Mouse (Mus musculus): ENCODE measurements around the gene Rhof. TPM values are rescaled to one million over a fixed set of nuclear protein-coding genes. Genes with fewer than 3 reads are reported as not detected.
A peak's percentile ranks its signal among the peaks of the same experiment; 100 is the strongest.

Rhof gene
- total RNA-seq (2017), result 3.4 TPM in 2 replicates

DNA sequence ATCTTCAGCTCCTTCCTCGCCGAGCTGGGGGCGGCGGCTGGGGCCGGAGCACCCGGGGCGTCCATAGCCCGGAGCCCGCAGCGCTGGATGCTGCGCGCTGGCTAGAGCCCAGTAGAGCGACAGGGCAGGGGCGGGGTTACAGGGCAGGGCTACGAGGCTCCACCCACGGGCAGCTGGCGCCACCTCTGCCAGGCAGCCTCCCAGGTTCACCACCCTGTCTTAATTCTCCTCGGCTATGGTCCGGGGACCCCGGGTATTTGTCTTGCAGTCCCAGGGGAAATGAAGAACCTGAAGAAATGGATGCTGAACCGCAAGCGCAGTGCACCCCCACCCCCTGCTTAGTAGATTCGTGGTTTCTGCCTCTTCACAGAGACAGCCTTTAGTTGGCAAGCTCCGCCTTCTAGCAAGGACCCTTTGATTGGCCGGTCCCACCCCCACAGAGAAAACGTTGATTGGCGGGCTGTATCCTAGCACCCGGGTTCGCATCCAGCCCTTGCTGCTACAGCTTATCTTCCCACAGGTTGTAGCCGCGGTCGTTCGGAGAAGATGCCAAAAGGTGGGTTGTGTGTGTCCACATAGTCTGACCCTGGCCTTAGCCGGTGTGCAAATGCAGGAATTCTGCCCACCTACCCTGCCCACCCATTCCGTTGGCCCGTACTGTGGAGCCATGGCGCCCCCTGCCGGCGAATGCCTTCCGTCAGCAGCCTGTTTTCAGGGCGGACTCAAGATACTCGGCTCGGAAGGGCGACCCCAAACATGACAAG, at the start of gene Rhof:
Rhof (minus strand) TSS at position 385 of the 764 bp plus-strand sequence.
- peak; percentile 38 for ATAC-seq (replicated peaks; ENCODE audit: low read depth, poor library complexity, severe bottlenecking)

DNA sequence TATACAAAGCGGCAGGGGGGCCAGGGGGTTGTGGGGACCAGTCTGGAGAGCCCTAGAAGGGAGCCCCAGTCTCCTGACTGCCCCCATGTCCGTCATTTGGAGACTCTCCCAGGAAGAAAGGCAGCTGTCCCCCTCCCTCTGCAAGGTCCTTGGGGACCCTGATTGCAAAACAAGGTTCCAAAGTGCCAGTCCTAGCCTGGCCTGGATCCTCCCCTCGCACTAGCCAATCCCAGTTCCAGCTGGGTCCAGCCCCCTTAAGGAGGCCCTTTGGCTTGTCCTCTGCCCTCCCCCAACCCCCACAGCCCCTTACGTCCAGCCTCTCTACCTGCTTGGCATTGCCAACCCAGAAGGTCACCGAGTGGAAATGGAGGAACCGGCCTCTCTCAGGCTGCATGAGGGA, 49.0 kb upstream of the Rhof start:
- ATAC-seq (replicated peaks; ENCODE audit: low read depth, poor library complexity, severe bottlenecking), result no peak

DNA sequence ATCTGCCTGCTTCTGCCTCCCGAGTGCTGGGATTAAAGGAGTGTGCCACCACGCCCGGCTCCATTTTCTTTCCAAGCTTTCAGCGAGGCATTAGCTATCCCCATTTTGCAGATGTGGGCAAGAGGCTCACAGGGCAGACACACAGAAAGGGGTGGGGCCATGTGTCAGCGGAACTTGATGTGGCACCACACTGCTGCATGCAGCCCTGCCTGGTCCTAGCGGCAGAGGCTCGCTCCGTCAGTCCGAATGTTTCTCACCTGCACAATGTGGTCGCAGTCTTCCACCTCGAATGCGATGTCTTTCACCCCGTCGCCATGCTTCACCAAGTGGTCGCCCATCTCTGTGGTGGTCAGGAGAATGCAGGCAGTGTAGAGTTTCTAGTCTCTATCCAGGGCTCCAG, 47.9 kb upstream of the Rhof start:
- no peak for ATAC-seq (replicated peaks; ENCODE audit: low read depth, poor library complexity, severe bottlenecking)

DNA sequence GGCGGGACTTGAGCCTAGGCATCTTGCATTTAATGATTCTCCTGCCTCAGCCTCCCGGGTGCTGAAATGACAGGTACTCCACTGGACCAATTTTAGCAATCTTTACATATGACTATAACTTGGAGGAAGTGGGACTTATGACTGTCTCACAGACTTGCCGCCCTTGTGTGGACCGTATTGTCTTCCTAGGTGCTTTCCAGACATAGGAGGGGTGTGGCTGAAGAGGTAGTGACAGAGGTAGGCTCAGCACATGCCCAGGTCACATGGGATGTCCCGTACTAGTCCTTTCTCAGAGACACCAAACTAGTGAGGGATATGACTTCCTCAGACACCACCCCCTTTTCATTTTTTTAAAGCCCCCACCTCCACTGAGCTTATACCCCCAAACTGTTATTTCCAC, 46.3 kb upstream of the Rhof start:
- ATAC-seq (replicated peaks; ENCODE audit: low read depth, poor library complexity, severe bottlenecking), result no peak

DNA sequence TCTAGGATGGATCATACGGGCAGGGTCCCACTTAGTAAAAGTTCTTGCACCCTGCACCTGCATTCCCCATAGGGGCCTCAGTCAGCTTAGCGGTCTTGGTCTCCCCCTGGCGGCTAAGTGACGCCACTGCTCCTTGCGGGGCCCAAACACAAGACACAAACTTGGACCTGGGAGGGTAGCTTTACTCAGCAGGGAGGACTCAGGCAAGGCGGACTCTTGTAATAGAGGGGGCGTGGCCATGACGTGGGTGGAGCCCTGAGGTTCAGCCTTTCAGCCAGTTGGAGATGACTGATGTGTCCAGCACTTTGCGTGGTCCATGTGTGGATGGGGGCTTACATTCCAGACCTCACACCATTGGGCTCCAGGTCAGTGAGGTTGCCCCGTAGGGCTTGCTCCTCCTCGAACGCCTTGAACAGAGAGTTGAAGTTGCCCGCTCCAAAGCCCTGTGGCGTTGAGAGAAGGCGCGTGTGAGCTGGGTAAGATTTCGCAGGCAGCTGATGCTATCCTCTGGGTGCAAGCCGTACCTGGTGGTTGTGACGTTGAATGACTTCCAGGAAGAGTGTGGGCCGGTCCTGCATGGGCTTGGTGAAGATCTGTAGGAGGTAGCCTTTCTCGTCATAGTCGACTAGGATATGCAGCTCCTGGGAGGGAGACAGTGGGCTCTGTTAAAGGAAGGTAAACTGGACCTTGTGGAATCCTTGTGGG, 39.3 kb upstream of the Rhof start:
- peak; percentile 96 for ATAC-seq (replicated peaks; ENCODE audit: low read depth, poor library complexity, severe bottlenecking)

DNA sequence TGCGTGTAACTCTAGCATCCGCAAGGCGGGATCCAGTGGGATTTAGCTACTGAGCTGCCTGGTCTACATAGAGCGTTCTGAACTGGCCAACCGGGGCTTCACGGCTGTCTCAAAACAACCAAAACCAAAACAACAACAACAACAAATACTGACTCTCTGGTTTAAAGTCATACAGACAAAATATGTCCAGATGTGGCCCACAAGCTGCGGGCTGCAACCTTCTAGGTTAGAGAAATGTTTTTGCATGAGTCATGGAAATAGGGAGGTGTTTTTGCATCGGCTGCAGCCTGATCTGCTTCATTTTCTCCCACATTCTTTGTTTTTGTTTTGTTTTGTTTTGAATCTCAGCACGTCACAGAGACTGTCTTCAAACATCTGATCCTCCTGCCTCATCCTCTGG, 37.9 kb upstream of the Rhof start:
- no peak for ATAC-seq (replicated peaks; ENCODE audit: low read depth, poor library complexity, severe bottlenecking)

DNA sequence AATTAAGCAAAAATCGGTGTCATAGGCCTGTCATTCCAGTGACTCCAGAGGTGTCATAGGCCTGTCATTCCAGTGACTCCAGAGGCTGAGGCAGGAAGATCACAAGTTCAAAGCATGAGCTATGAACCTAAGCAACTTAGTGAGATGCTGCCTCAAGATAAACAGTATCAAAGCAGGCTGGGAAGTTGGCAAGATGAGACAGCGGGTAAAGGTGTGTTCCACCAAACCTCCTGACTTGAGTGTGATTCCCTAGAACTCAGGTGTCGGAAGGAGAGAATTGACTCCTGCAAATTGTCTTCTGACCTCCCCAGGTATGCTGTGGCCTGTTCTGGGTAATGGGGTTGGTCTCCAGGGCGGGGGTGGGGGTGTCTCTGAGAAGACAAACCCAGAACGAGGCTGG, 36.8 kb upstream of the Rhof start, which contains the start of gene Psmd9:
Psmd9 (plus strand) TSS at position 130 of the 400 bp plus-strand sequence.
- no peak for ATAC-seq (replicated peaks; ENCODE audit: low read depth, poor library complexity, severe bottlenecking)

DNA sequence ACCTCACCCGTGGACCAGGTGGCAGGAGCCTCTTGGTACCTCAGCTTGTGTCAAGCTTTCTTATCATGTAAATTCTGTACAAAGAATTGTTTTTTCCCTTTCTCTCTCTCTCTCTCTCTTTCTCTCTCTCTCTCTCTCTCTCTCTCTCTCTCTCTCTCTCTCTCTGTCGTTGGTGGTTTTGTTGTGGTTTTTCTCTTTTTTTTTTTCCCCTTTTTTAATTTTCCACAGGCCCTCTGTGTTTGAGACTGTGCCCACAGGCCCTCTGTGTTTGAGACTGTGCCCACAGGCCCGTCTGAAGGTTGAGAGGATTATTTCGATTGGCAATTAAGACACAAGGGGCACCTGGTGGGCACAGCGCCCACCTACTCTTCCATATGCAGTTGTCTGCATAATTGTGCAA, 35.1 kb upstream of the Rhof start:
- ATAC-seq (replicated peaks; ENCODE audit: low read depth, poor library complexity, severe bottlenecking), result no peak

DNA sequence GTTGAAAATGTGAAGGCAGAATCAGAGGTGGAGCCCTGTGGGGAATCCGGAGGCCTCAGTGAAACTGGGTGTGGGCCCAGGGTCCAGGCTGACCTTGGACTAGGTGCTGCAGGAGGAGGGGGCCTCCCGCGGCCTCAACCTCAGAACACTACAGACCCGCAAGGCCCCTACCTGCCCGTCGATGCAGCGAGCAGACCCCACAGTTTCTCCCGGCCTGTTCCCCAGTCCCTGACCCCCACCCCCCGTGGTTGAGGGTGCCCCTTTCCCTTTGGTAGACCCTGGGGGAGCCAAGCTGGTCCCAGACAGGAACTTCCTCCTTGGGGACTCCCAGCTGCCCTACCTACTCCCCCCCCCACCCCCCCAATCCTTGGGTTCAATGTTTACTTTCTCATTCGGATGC, 33.9 kb upstream of the Rhof start:
- no peak for ATAC-seq (replicated peaks; ENCODE audit: low read depth, poor library complexity, severe bottlenecking)

DNA sequence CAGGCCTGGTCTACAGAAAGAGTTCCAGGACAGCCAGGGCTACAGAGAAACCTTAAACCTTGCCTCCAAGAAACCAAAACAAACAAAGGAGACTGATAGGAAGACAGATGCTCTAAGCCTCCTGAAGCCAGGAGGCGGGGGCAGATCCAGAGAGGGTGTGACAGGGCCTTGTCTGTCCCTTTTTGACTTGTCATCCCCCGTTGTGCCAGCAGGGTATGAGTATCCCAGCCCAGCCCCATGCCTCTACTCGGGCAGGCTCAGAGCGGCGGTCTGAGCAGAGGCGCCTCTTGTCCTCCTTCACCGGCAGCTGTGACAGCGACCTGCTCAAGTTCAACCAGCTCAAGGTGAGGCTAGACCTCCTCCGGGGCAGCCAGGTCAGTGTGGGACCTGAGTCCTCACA, 30.4 kb upstream of the Rhof start:
- ATAC-seq (replicated peaks; ENCODE audit: low read depth, poor library complexity, severe bottlenecking), result peak; percentile 41

DNA sequence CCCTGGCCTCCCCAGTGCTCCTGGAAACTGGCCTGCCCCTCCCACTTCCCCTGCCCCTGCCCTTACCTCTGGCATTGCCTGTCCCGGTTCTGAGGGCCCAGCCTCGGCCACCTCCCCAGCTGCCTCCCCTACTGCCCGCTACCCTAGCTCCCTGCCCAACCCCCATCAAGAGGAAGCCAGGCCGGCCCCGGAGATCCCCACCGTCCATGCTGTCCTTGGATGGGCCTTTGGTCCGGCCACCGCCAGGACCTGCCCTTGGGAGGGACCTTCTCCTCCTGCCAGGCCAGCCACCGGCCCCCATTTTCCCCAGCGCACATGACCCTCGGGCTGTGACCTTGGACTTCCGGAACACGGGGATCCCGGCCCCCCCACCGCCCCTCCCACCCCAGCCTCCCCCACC, 27.8 kb upstream of the Rhof start:
- no peak for ATAC-seq (replicated peaks; ENCODE audit: low read depth, poor library complexity, severe bottlenecking)

DNA sequence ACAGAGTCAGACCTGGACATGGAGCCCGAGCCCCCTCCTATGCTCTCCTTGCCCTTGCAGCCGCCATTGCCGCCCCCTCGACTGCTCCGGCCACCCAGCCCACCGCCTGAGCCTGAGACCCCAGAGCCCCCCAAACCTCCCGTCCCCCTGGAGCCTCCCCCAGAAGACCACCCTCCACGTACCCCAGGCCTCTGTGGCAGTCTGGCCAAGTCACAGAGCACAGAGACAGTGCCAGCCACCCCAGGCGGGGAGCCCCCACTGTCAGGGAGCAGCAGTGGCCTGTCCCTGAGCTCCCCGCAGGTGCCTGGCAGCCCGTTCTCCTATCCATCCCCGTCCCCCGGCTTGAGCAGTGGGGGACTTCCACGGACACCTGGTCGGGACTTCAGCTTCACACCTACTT, 27.4 kb upstream of the Rhof start:
- no peak for ATAC-seq (replicated peaks; ENCODE audit: low read depth, poor library complexity, severe bottlenecking)

DNA sequence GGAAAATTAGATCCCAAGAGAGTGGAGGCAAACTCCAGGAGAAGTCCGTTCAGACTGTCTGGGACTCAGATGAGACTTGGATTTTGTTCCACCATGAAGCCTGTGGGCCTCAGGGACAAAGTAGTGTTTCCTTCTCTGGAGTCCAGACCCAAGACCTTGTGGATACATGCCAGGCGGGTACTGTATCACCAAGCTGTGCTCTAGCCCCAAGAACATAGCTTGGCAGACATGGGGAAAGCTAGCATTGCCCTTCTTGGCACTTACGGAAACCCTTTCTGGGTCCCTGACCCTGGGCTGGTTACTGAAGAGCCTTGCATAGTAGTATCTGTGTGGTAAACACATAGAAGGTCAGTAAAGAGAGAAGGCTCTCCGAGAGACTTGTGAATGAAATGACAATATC, 27.0 kb upstream of the Rhof start:
- no peak for ATAC-seq (replicated peaks; ENCODE audit: low read depth, poor library complexity, severe bottlenecking)

DNA sequence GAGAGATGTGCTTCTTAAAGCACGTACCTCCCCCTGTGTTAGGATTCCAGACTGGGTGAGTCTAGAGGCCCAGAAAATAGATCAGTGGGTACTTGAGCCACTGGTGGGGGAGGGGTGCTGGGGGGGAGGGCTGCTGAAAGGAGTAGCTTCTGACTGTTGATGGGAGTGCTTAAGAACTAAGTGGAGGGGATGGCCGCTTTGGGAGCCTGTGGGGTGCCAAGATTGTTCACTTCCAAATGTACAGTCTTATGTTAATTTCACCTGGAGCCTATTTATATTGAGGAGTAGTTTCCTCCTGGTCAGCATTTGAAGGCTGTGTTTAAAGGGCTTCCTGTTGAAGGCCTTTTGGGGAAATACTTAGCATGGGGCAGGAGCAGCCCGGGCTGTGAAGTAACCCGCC, 25.5 kb upstream of the Rhof start:
- ATAC-seq (replicated peaks; ENCODE audit: low read depth, poor library complexity, severe bottlenecking), result no peak

DNA sequence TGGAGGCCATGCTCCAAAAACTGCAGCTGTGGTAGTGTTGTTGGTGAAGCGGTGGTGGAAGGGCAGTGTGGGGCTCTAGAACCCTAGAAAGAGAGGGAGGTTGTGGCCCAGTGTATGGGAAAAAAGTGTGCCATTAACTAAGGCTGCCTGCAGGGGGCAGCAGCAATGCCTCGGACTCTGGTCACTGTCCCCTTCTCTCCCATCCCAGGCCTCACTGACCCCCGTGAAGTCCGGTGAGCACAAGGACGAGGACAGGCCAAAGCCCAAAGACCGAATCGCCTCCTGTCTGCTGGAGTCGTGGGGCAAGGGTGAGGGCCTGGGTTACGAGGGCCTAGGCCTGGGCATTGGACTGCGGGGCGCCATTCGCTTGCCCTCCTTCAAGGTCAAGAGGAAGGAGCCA, 24.3 kb upstream of the Rhof start:
- 0 out of 2 replicates have a peak, but pooled peaks have one; percentile 13 for ATAC-seq (replicated peaks; ENCODE audit: low read depth, poor library complexity, severe bottlenecking)

DNA sequence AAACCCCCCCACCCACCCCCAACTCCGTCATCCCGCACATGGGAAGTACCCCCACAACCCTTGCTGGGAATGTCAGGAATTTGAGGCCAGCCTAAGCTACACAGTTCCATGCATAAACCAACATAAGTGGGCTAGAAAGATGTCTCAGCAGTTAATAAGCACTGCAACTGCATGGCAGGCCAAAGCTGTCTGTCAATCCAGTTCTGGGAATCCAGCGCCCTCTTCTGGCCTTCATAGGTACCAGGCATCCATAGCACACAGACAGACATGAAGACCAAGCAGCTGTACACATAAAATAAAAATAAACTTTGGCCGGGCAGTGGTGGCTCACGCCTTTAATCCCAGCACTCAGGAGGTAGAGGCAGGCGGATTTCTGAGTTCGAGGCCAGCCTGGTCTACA, 22.9 kb upstream of the Rhof start:
- peak; percentile 51; the same call in 1 of the 2 replicates for ATAC-seq (replicated peaks; ENCODE audit: low read depth, poor library complexity, severe bottlenecking)

DNA sequence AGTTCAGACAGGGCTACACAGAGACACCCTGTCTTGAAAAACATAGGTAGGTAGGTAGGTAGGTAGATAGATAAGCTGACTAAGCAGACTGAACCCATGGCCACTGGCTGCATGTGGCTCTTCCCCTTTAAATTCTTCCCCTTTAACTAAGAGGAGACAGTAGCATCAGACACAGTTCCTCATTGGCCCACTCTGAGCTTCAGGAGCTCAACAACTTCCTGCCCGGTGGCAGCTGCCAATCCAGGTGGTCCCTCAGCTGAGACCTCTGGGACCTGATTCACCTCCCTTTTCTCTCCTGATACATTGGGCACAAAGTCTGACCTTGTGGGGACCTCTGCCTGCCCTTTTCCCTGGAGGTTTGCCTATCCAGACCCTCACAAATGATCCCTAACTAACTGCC, 20.4 kb upstream of the Rhof start:
- ATAC-seq (replicated peaks; ENCODE audit: low read depth, poor library complexity, severe bottlenecking), result no peak

DNA sequence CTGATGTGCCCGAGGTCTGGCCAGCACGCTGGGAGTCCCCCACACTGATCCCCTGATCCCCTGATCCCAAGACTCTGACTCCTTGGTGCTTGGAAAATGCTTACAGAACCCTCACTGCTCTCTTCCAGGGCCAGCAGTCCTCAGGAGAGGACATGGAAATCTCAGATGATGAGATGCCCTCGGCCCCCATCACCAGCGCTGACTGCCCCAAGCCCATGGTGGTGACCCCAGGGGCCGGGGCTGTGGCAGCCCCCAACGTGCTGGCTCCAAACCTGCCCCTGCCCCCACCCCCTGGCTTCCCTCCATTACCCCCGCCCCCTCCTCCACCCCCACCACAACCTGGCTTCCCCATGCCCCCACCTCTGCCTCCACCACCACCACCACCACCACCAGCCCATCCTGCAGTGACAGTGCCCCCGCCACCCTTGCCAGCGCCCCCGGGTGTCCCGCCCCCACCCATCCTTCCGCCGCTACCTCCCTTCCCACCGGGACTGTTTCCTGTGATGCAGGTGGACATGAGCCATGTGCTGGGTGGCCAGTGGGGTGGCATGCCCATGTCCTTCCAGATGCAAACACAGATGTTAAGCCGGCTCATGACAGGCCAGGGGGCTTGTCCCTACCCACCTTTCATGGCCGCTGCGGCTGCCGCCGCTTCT, 19.3 kb upstream of the Rhof start:
- no peak for ATAC-seq (replicated peaks; ENCODE audit: low read depth, poor library complexity, severe bottlenecking)

DNA sequence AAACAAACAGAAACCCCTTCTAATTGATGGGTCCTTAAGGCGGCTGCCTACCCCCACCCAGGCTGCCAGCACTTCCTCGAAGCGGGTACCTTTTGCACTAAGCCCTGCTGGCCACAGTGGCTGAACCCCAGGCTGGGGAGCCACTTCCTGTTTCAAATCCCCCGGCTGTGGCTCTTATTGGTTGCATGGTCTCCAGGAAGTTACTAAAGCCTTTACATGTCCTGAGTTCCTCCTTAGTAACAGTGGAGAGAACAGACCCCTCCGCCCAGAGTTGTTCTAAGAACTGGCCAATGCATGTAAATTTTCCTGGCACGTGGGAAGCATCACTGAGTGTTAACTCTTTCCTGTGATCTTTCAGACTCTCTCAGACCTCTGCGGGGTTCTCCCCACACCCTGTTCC, 18.6 kb upstream of the Rhof start:
- peak; percentile 79 for ATAC-seq (replicated peaks; ENCODE audit: low read depth, poor library complexity, severe bottlenecking)

DNA sequence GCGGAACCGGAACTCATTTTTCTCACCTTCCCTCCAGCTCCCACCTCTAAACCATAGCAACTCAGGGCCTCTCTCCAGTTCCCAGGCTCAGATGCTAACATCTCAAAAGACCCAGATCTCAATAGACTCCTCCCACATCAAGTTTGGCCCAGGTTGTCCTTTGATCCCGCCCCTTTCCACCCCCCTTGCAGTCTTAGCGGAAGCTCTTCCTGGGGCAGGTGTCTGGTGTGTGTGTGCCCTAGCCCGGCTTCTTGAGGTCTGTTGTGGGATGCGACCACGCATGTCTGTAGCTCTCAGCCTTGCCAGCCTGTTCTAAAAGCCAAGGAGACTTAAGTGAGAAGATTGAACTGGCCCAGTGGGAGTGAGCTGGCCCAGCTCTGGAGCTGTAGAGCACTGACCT, 18.1 kb upstream of the Rhof start:
- no peak for ATAC-seq (replicated peaks; ENCODE audit: low read depth, poor library complexity, severe bottlenecking)

All from common myeloid progenitor, adult 5-6 weeks (primary cell).